Mouse (Mus musculus): Measurements from ENCODE around the gene Mreg. TPM values are rescaled to one million over a fixed set of nuclear protein-coding genes. Genes with fewer than 3 reads are reported as not detected.
A peak's percentile ranks its signal among the peaks of the same experiment; 100 is the strongest.

Gene Mreg
- polyA plus RNA-seq, 1 experiment from 2014 or later: 34.6 TPM

- TF ChIP-seq CTCF (IDR thresholded peaks at IDR 0.05; ENCODE audit: low read depth): peak; percentile 21; the same call in 1 of the 2 replicates
- no peak for TF ChIP-seq EP300 (optimal IDR thresholded peaks at IDR 0.05)
- H3K4me1 ChIP-seq (replicated peaks; ENCODE audit: control insufficient read depth, insufficient read depth): no peaks in the 10 kb centered on the region
- no peak overlapping the region for H3K4me2 ChIP-seq (replicated peaks; ENCODE audit: low read depth)
- WGBS: 93% methylated on average over 10 of the region's 10 CpGs
- ATAC-seq (ENCODE audit: low FRiP score, low TSS enrichment): no peak
- no peak overlapping the region for H3K9ac ChIP-seq (ENCODE audit: low read length)
- no peaks in the 10 kb centered on the region for H3K27me3 ChIP-seq (ENCODE audit: control insufficient read depth, insufficient read depth, low read length)
- no peak for DNase-seq (ENCODE audit: low spot score)
- no peak overlapping the region for H3K4me3 ChIP-seq (ENCODE audit: low read depth, low read length)
- no peaks in the 10 kb centered on the region for H3K9me3 ChIP-seq (ENCODE audit: control insufficient read depth, low read length)
- H3K36me3 ChIP-seq (ENCODE audit: control insufficient read depth, insufficient read depth, low read length): no peaks in the 10 kb centered on the region
- H3K27ac ChIP-seq (replicated peaks): no peak overlapping the region
Measured at GRCm38 (mm10) chr1:72167024-72167423, 45.1 kb downstream of the Mreg start.

- H3K27ac ChIP-seq (replicated peaks): no peak overlapping the region
- H3K9me3 ChIP-seq (ENCODE audit: control insufficient read depth, low read length): no peaks in the 10 kb centered on the region
- no peak overlapping the region for H3K9ac ChIP-seq (ENCODE audit: low read length)
- H3K27me3 ChIP-seq (ENCODE audit: control insufficient read depth, insufficient read depth, low read length): no peaks in the 10 kb centered on the region
- no peak overlapping the region for H3K4me3 ChIP-seq (ENCODE audit: low read depth, low read length)
- no peaks in the 10 kb centered on the region for H3K4me1 ChIP-seq (replicated peaks; ENCODE audit: control insufficient read depth, insufficient read depth)
- TF ChIP-seq EP300 (optimal IDR thresholded peaks at IDR 0.05) (no peak), CTCF (IDR thresholded peaks at IDR 0.05; ENCODE audit: low read depth) (no peak)
- H3K36me3 ChIP-seq (ENCODE audit: control insufficient read depth, insufficient read depth, low read length): no peaks in the 10 kb centered on the region; the same call in 1 of the 2 replicates
- 96% methylated on average over 5 of the region's 5 CpGs for WGBS
- DNase-seq (ENCODE audit: low spot score) (no peak), ATAC-seq (ENCODE audit: low FRiP score, low TSS enrichment) (no peak)
- no peak overlapping the region for H3K4me2 ChIP-seq (replicated peaks; ENCODE audit: low read depth)
Measured at GRCm38 (mm10) chr1:72166468-72166814, 45.7 kb downstream of the Mreg start.

DNA sequence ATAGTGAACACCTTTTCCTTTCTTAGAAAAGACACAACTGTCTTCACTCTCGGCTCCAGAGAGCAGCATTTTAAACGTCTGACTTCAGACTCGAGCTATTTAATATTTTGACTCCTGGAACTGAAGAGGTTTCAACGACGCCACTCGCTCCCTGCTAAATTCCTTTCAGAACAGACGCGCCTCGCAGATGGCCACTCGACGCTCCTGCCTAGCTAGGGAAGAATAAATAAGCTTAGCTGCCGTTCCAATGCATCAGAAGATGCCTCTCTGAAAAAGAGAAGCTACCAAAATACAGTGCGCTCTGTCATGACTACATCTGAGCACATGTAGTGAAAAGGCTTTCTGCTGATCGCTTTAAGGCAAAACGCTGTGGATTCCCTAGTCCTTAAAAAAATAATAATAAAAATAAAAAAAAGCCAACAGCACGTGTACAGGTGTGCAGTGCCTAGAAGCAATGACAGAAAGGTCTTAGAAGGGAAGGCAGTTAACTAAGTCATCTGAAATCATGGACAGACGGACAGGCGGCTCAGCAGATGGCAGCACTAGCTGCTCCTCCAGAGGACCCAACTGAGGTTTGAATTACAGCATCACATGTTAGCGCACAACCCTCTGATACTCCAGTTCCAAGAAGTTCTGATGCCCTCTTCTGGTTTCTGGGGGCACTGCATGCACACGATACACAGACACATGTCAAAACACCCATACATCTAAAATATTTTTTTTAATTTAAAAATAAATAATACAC lies 46.2 kb downstream of the Mreg start:
- no peaks in the 10 kb centered on the region for H3K4me1 ChIP-seq (replicated peaks; ENCODE audit: control insufficient read depth, insufficient read depth)
- no peaks in the 10 kb centered on the region; the same call in 1 of the 2 replicates for H3K36me3 ChIP-seq (ENCODE audit: control insufficient read depth, insufficient read depth, low read length)
- H3K9me3 ChIP-seq (ENCODE audit: control insufficient read depth, low read length): no peaks in the 10 kb centered on the region
- no peak overlapping the region for H3K27ac ChIP-seq (replicated peaks)
- H3K4me3 ChIP-seq (ENCODE audit: low read depth, low read length): no peak overlapping the region
- H3K9ac ChIP-seq (ENCODE audit: low read length): no peak overlapping the region
- ATAC-seq (ENCODE audit: low FRiP score, low TSS enrichment) (no peak), DNase-seq (ENCODE audit: low spot score) (no peak)
- TF ChIP-seq EP300 (optimal IDR thresholded peaks at IDR 0.05) (no peak), CTCF (IDR thresholded peaks at IDR 0.05; ENCODE audit: low read depth) (peak; percentile 49)
- H3K4me2 ChIP-seq (replicated peaks; ENCODE audit: low read depth): no peak overlapping the region
- WGBS: 77% methylated on average over 20 of the region's 20 CpGs
- H3K27me3 ChIP-seq (ENCODE audit: control insufficient read depth, insufficient read depth, low read length): no peaks in the 10 kb centered on the region

DNA sequence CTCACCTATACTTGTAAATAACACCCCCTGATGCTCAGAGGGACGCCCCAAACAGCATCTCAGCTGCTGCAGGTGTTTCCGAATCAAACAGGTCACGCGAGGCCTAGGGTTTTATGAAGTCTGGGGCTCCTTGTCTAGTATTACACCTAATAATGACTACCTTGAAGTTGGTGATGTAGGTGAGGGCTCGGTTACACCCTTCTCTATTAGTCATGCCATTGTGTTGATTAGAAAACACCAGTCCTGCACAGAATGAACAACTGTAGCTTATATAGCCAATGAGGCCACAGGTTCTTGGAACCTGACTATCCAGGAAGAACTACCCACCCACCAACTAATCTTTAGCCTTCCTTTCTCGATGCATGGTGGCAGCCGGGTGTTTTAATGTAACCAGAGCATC lies 51.8 kb downstream of the Mreg start:
- H3K27me3 ChIP-seq (ENCODE audit: control insufficient read depth, insufficient read depth, low read length): no peaks in the 10 kb centered on the region
- no peaks in the 10 kb centered on the region for H3K9me3 ChIP-seq (ENCODE audit: control insufficient read depth, low read length)
- no peaks in the 10 kb centered on the region for H3K4me1 ChIP-seq (replicated peaks; ENCODE audit: control insufficient read depth, insufficient read depth)
- ATAC-seq (ENCODE audit: low FRiP score, low TSS enrichment) (peak; percentile 84), DNase-seq (ENCODE audit: low spot score) (no peak)
- H3K4me3 ChIP-seq (ENCODE audit: low read depth, low read length): no peak overlapping the region
- no peak overlapping the region; the same call in 1 of the 2 replicates for H3K27ac ChIP-seq (replicated peaks)
- H3K4me2 ChIP-seq (replicated peaks; ENCODE audit: low read depth): no peak overlapping the region
- WGBS: 82% methylated on average over 7 of the region's 7 CpGs
- no peaks in the 10 kb centered on the region; the same call in 1 of the 2 replicates for H3K36me3 ChIP-seq (ENCODE audit: control insufficient read depth, insufficient read depth, low read length)
- H3K9ac ChIP-seq (ENCODE audit: low read length): no peak overlapping the region
- TF ChIP-seq CTCF (IDR thresholded peaks at IDR 0.05; ENCODE audit: low read depth): no peak
- TF ChIP-seq EP300 (optimal IDR thresholded peaks at IDR 0.05): no peak

GRCm38 (mm10) chr1:72145041-72145440 lies 67.1 kb downstream of the Mreg start:
- DNase-seq (ENCODE audit: low spot score): no peak
- no peak for ATAC-seq (ENCODE audit: low FRiP score, low TSS enrichment)
- TF ChIP-seq CTCF (IDR thresholded peaks at IDR 0.05; ENCODE audit: low read depth) (no peak), EP300 (optimal IDR thresholded peaks at IDR 0.05) (no peak)

DNA sequence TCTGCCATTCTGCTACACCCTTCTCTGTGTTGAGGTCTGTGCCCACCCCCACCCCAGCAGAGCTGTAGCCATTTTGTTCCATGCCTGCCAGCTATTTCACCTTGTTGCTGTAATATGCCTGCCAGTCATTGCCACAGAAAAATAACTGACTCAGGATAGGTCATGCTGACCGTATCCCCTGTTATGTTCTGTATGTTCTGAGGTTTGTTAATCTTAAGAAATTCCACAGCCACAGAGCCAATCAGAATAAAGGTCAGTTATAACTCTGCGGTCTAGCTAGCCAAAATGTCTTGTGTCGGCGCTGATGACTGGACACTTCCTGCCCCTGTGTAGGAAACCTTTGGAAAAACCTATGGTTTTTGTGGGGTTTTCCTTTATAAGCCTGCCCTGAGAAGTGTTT lies 67.7 kb downstream of the Mreg start:
- Histone ChIP-seq H3K27me3 (ENCODE audit: control insufficient read depth, insufficient read depth, low read length) (no peaks in the 10 kb centered on the region), H3K9ac (ENCODE audit: low read length) (no peak overlapping the region), H3K9me3 (ENCODE audit: control insufficient read depth, low read length) (no peaks in the 10 kb centered on the region), H3K36me3 (ENCODE audit: control insufficient read depth, insufficient read depth, low read length) (no peaks in the 10 kb centered on the region), H3K4me1 (replicated peaks; ENCODE audit: control insufficient read depth, insufficient read depth) (no peaks in the 10 kb centered on the region), H3K27ac (replicated peaks) (no peak overlapping the region), H3K4me3 (ENCODE audit: low read depth, low read length) (no peak overlapping the region), H3K4me2 (replicated peaks; ENCODE audit: low read depth) (no peak overlapping the region)
- 78% methylated on average over 4 of the region's 4 CpGs for WGBS
- DNase-seq (ENCODE audit: low spot score): no peak
- TF ChIP-seq EP300 (optimal IDR thresholded peaks at IDR 0.05) (no peak), CTCF (IDR thresholded peaks at IDR 0.05; ENCODE audit: low read depth) (no peak)
- no peak for ATAC-seq (ENCODE audit: low FRiP score, low TSS enrichment)

More at GRCm38 (mm10) chr1:72145041-72145440, 67.1 kb downstream of the Mreg start:
- Histone ChIP-seq H3K9me3 (ENCODE audit: control insufficient read depth, low read length) (no peaks in the 10 kb centered on the region), H3K27me3 (ENCODE audit: control insufficient read depth, insufficient read depth, low read length) (no peaks in the 10 kb centered on the region), H3K36me3 (ENCODE audit: control insufficient read depth, insufficient read depth, low read length) (no peaks in the 10 kb centered on the region), H3K9ac (ENCODE audit: low read length) (no peak overlapping the region), H3K4me2 (replicated peaks; ENCODE audit: low read depth) (no peak overlapping the region), H3K4me1 (replicated peaks; ENCODE audit: control insufficient read depth, insufficient read depth) (no peaks in the 10 kb centered on the region), H3K4me3 (ENCODE audit: low read depth, low read length) (no peak overlapping the region), H3K27ac (replicated peaks) (no peak overlapping the region)

All from stomach, postnatal 0 days (tissue).